Mouse (Mus musculus) liver, adult 2 months (tissue): ENCODE data around the gene Fgf2.

Experiments used
- CTCF ChIP-seq: fragments of 200-500 bp; IDR thresholded peaks from 2 replicates; pipeline ENCODE4 v1.5.1; 2011; ENCODE audit warnings: low read depth, low read length, control low read depth
- POLR2A ChIP-seq: fragments of 200-500 bp; IDR thresholded peaks from 2 replicates; pipeline ENCODE4 v1.6.1; 2011; ENCODE audit warnings: low read length, control low read depth; ENCODE audit not compliant: insufficient read depth; ENCODE audit errors: extremely low read depth

DNA sequence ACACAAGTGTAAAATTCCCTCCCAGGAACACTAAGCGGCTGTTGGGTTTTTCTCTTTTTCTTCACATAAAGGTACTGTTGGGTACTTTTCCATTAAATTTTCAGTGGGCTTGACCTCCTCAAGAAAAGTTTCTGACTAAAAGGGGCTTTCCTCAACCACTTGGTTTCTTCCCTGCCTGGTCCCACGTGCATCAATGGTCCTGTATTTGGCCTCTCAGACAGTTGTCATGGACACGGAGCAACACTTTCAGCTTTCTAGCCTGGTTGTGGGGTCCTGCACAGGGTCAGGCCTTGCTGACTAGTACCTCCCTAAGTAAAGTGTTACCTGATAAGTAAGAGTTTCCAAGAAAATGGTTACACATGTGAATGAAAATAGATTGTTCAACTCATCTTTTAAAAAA lies 48.7 kb upstream of the Fgf2 start:
- TF ChIP-seq POLR2A (no peak), CTCF (no peak)
